Mouse (Mus musculus): ENCODE results near the gene Enox1.

GRCm38 (mm10) chr14:77658739-77659138 lies 502.2 kb downstream of the Enox1 start:
- TF ChIP-seq CTCF (IDR thresholded peaks at IDR 0.05) (no peak), EP300 (IDR thresholded peaks at IDR 0.05; ENCODE audit: insufficient read depth, low read depth, low read length) (no peak), POLR2A (IDR thresholded peaks at IDR 0.05; ENCODE audit: insufficient read depth, low read depth, low read length) (no peak)
